Mouse (Mus musculus): ENCODE data around the gene Atf4.

- TF ChIP-seq POLR2A (IDR thresholded peaks at IDR 0.05; ENCODE audit: low read depth, low read length), result no peak
- no peak for TF ChIP-seq CTCF (IDR thresholded peaks at IDR 0.05; ENCODE audit: borderline replicate concordance, insufficient read depth, low read length)
These were observed 22.6 kb downstream of the Atf4 start for GRCm38 (mm10) chr15:80277625-80278024.
